Mouse (Mus musculus): ENCODE data around the gene Axin2.

- TF ChIP-seq CTCF (IDR thresholded peaks at IDR 0.05; ENCODE audit: low read depth, low read length) (no peak), POLR2A (IDR thresholded peaks at IDR 0.05; ENCODE audit: borderline replicate concordance, low read depth, low read length) (no peak)
These were observed 28.2 kb upstream of the Axin2 start for GRCm38 (mm10) chr11:108891871-108892380.
